Mouse (Mus musculus) lung, postnatal 0 days (tissue): ENCODE data around the gene Gpatch11. TPM values are rescaled to one million over a fixed set of nuclear protein-coding genes. Genes with fewer than 3 reads are reported as not detected.

Source experiments
- ATAC-seq: fragments of 200-750 bp; cut with Nextera tagmentation; 2 replicates; pipeline ENCODE4 v1.8.0; 2017; ENCODE audit warnings: moderate library complexity
- DNase-seq: peaks from one replicate; pipeline ENCODE4 v3.0.0-alpha.2; 2016; ENCODE audit warnings: low spot score
- H3K27ac ChIP-seq: fragments of 300-500 bp; sonication (generic); 2 replicates; pipeline ENCODE4 v1.5.1; 2014; ENCODE audit warnings: antibody characterized with exemption, mild to moderate bottlenecking, low read length, mixed read lengths
- H3K27me3 ChIP-seq: fragments of 300-500 bp; sonication (generic); replicated peaks from 2 replicates; pipeline ENCODE4 v1.6.1; 2014; ENCODE audit warnings: low read length, mixed read lengths; ENCODE audit not compliant: insufficient read depth
- H3K36me3 ChIP-seq: fragments of 300-500 bp; sonication (generic); 2 replicates; pipeline ENCODE4 v1.6.1; 2014; ENCODE audit warnings: low read length, mixed read lengths; ENCODE audit not compliant: insufficient read depth
- H3K4me1 ChIP-seq: fragments of 300-500 bp; sonication (generic); 2 replicates; pipeline ENCODE4 v1.6.1; 2014; ENCODE audit warnings: antibody characterized with exemption, low read depth, low read length, mixed read lengths; ENCODE audit not compliant: insufficient read depth
- H3K4me2 ChIP-seq: fragments of 300-500 bp; sonication (generic); replicated peaks from 2 replicates; pipeline ENCODE4 v1.6.1; 2014; ENCODE audit warnings: low read depth, mild to moderate bottlenecking, low read length, moderate library complexity, mixed read lengths
- H3K4me3 ChIP-seq: fragments of 300-500 bp; sonication (generic); 2 replicates; pipeline ENCODE4 v1.5.1; 2014; ENCODE audit warnings: low read depth, low read length
- H3K9ac ChIP-seq: fragments of 300-500 bp; sonication (generic); replicated peaks from 2 replicates; pipeline ENCODE4 v1.6.1; 2014; ENCODE audit warnings: low read depth, mild to moderate bottlenecking
- H3K9me3 ChIP-seq: fragments of 300-500 bp; sonication (generic); 2 replicates; pipeline ENCODE4 v1.6.1; 2016; ENCODE audit warnings: low read length, mixed read lengths
- CTCF ChIP-seq: IDR thresholded peaks from 2 replicates; pipeline ENCODE4 v1.5.1; 2016; ENCODE audit warnings: antibody characterized with exemption, mild to moderate bottlenecking
- EP300 ChIP-seq: IDR thresholded peaks from 2 replicates; pipeline ENCODE4 v1.6.1; 2016; ENCODE audit warnings: antibody characterized with exemption, mild to moderate bottlenecking, control low read depth
- WGBS: fragments of 180-500 bp; shearing (Covaris S2); extraction: QIAGEN DNeasy Blood & Tissue Kit; methylation state at CpG from one replicate; pipeline ENCODE4 v1.1.7; 2014; 5-methylcytosine and 5-hydroxymethylcytosine counted together
- polyA plus RNA-seq: library from polyadenylated mRNA; unstranded; fragments of >200 nt; fragmentation: Nextera tagmentation; extraction: Ambion mirVana; gene quantifications from 2 replicates; pipeline ENCODE4 v1.2.1, GENCODE M21; 2015

Gpatch11 gene
- polyA plus RNA-seq, 1 experiment from 2014 or later = 35.7 TPM

DNA sequence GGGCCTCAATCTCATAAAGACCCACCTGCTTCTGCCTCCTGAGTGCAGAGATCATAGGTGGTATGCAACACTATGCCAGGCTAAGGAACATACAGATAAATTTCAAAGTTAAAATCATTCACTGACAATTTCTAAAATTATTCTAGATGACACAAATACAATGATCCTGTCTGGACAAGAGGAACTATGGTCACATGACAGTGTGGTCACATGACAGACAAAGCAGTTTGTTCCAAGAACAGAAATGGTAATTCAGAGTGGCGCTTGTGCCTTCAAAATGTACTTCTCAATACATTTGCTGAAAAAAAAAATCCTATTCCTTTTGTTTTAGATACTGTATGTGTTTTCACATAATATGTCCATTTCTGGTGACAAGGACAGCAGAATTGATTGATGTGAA, 38.1 kb upstream of the Gpatch11 start:
- Histone ChIP-seq H3K9ac (no peak overlapping the region), H3K4me2 (no peak overlapping the region), H3K27ac (no peak overlapping the region), H3K27me3 (no peaks in the 10 kb centered on the region), H3K4me3 (no peak overlapping the region), H3K36me3 (peaks cover 18% of the 10 kb centered on the region), H3K4me1 (no peaks in the 10 kb centered on the region), H3K9me3 (no peaks in the 10 kb centered on the region)
- 93% methylated on average over 1 of the region's 1 CpGs for WGBS
- no peak for TF ChIP-seq EP300
- no peak for TF ChIP-seq CTCF
- DNase-seq (no peak), ATAC-seq (no peak)

DNA sequence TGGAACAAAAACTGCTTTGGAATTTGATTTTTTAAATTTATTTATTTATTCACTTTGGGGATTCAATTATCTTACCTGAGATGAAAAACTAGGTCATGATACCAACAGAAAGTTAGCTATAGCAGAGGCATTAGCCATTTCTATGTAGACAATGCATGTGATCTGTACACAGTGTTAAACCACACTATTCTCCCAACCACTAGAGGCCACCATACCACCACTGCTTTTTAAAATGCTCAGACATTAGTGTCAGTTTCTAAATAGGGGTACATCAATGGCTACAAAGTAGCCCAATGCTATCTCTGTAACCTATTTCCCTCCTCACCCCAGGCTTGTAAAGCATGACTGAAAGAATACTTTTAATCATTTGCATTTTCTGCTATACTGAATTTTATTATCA, 26.3 kb upstream of the Gpatch11 start:
- H3K36me3 ChIP-seq = peaks cover 5% of the 10 kb centered on the region; the same call in 1 of the 2 replicates
- DNase-seq = peak; percentile 10
- H3K9me3 ChIP-seq = no peaks in the 10 kb centered on the region
- no peak overlapping the region for H3K9ac ChIP-seq
- H3K27ac ChIP-seq = no peak overlapping the region
- no peak overlapping the region for H3K4me3 ChIP-seq
- H3K4me1 ChIP-seq = no peaks in the 10 kb centered on the region
- TF ChIP-seq CTCF (peak; percentile 63), EP300 (no peak)
- H3K4me2 ChIP-seq = no peak overlapping the region
- ATAC-seq = no peak
- H3K27me3 ChIP-seq = no peaks in the 10 kb centered on the region

DNA sequence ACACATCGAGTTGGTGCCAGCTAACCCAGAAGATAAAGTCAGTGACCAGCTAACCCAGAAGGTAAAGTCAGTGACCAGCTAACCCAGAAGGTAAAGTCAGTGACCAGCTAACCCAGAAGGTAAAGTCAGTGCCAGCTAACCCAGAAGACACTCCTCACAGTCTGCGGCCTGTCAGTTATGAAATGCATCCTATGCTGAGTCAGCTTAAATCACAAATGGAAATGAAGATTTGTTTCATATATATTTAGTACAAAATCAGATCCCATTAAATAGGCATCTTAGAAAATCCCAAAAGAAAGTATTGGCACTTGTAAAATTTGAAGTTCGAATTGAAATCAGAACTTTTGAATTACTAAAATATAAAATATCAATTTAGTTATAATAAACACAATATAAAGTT, 25.8 kb upstream of the Gpatch11 start:
- H3K36me3 ChIP-seq = peaks cover 9% of the 10 kb centered on the region; the same call in 1 of the 2 replicates
- WGBS = 89% methylated on average over 3 of the region's 3 CpGs
- H3K27ac ChIP-seq = no peak overlapping the region

DNA sequence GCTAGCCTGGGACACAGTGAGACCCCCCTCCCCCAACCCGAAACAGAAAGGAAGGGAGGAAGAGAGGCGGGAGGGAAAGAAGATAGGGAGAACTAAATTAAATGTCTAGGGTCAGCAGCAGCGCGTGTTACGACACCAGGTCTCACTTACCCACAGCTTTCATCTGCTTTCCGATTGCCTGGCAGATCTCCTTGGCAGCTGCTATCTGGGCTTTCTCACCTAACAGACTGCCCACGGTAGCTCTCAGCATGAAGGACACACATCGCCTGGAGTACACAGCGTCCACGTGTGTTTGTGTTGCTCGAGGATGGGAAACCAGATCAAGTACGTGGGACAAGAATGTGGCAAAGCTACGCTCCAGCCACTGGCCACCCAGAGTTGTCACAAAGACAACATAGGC, 11.0 kb upstream of the Gpatch11 start:
- no peak for TF ChIP-seq EP300
- TF ChIP-seq CTCF = no peak
- no peak overlapping the region for H3K9ac ChIP-seq
- WGBS = 82% methylated on average over 13 of the region's 13 CpGs

More for the DNA sequence above, 25.8 kb upstream of the Gpatch11 start:
- Histone ChIP-seq H3K9ac (no peak overlapping the region), H3K4me2 (no peak overlapping the region), H3K4me3 (no peak overlapping the region), H3K4me1 (no peaks in the 10 kb centered on the region), H3K27me3 (no peaks in the 10 kb centered on the region), H3K9me3 (no peaks in the 10 kb centered on the region)
- TF ChIP-seq CTCF (no peak), EP300 (no peak)
- ATAC-seq = no peak
- no peak for DNase-seq

DNA sequence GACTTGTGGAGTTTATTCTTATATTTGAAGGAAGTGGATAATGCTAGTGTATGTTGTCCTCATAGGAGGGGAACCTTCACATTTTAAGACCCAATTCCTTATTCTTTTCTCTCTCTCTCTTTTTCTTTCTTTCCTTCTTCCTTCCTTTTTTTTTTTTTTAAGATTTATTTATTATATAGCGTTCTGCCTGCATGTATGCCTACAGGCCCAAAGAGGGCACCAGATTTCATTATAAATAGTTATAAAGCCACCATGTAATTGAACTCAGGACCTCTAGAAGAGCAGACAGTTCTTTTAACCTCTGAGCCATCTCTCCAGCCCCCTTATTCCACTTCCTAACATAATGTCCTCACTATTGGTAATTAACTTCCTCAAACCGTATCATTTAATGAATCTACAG, 689 bp downstream of the Gpatch11 start:
- Histone ChIP-seq H3K4me1 (no peaks in the 10 kb centered on the region), H3K27me3 (no peaks in the 10 kb centered on the region), H3K4me3 (peak overlapping the region; percentile 78), H3K9ac (peak overlapping the region; percentile 37), H3K36me3 (peaks cover 12% of the 10 kb centered on the region; the same call in 1 of the 2 replicates), H3K27ac (peak overlapping the region; percentile 75; the same call in 1 of the 2 replicates), H3K4me2 (peak overlapping the region; percentile 96), H3K9me3 (no peaks in the 10 kb centered on the region)
- TF ChIP-seq EP300 = no peak
- TF ChIP-seq CTCF = peak; percentile 17; the same call in 1 of the 2 replicates
- peak; percentile 30 for DNase-seq
- no peak for ATAC-seq
- WGBS = 27% methylated on average over 2 of the region's 2 CpGs

More for the DNA sequence above, 11.0 kb upstream of the Gpatch11 start:
- Histone ChIP-seq H3K27ac (no peak overlapping the region), H3K4me3 (no peak overlapping the region), H3K36me3 (peaks cover 19% of the 10 kb centered on the region), H3K4me2 (no peak overlapping the region), H3K27me3 (no peaks in the 10 kb centered on the region), H3K4me1 (no peaks in the 10 kb centered on the region), H3K9me3 (no peaks in the 10 kb centered on the region)
- ATAC-seq = no peak
- DNase-seq = no peak

DNA sequence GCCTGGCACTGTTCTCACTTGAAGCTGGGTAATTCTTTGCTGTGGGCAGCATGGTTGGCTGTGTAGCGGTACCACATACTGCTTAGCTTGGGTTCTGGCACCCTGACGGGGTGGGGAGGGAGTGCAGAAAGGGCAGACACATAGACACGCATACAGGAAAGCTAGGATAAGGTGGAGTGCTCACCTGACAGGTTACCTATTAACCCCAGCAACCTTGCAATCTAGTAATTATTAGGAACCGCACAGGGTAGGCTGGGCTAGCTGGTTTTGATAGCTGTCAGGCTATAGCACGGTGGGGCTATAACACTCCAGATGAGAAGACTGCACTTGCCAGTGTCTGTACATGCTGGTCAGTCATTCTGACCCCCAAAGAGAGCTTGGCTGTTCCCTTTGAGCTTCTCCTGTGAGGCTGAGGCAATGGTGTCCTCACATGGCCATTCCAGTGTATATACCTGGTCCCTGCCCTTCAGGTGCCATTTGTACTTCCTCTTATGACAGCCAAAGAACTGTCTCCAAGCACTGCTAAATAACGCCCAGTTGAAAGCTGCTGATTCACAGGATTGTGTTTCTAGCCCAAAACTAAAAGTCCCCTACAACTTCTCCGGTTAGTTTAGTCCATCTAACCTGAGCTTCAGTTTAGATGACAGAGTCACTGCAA, 7.0 kb downstream of the Gpatch11 start:
- Histone ChIP-seq H3K9ac (no peak overlapping the region), H3K36me3 (peaks cover 39% of the 10 kb centered on the region), H3K27ac (no peak overlapping the region), H3K4me1 (no peaks in the 10 kb centered on the region), H3K4me2 (no peak overlapping the region), H3K4me3 (no peak overlapping the region), H3K9me3 (no peaks in the 10 kb centered on the region), H3K27me3 (no peaks in the 10 kb centered on the region)
- 86% methylated on average over 7 of the region's 7 CpGs for WGBS
- no peak for TF ChIP-seq EP300
- no peak for TF ChIP-seq CTCF
- DNase-seq = no peak
- no peak for ATAC-seq
